Mouse (Mus musculus): ENCODE results near the gene Ttll9.

- TF ChIP-seq CTCF (IDR thresholded peaks at IDR 0.05; ENCODE audit: low read depth) (no peak), EP300 (IDR thresholded peaks at IDR 0.05; ENCODE audit: low read depth) (no peak)
Observed at GRCm38 (mm10) chr2:153043886-153044285, 81.6 kb downstream of the Ttll9 start.

Data from liver, postnatal 0 days (tissue).